ENCODE assay signal across 10 mouse cellular contexts in the genomic region with DNA sequence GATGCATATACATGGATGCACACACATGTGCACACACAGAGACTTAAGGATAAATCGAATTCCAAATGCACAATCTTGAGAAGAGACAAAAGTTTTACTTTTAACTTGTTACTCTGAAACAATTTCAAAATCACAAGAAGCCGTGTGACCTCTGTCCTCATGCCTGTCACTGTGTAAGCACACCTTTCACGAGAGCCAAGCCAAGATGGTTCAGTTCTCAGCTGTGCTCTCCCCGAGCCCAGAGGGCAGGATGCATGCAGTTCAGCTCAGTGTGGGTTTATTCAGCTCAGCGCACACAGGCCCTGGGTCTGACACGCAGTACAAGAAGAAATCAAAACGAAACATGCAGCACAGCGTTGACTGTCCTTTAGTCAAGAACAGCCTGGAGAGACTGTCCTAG.
"Had no signal": no experiment of that assay in that cellular context is flagged by ENCODE, and none has a peak within 500 bp of the region (broad histone marks: within the 10 kb centered on the region; RNA-seq: fewer than 3 reads in every experiment).

No protein-coding gene starts in this region.

- DNase-seq: layer of hippocampus, adult 9-11 months; lung, adult 2 months; lung, postnatal 14 days; lung, postnatal 4 days; midbrain, embryonic 14.5 days; right cerebral cortex, adult 18-20 months; right cerebral cortex, postnatal 14 days; right cerebral cortex, postnatal 4 days; thymus, adult 2 months; thymus, postnatal 25 days had no signal
